Mouse (Mus musculus) hindbrain, embryonic 13.5 days (tissue): Measurements from ENCODE around the gene Fam120a. TPM values are rescaled to one million over a fixed set of nuclear protein-coding genes. Genes with fewer than 3 reads are reported as not detected.

Experiments used
- ATAC-seq: fragments of 200-750 bp; cut with Nextera tagmentation; 2 replicates; pipeline ENCODE4 v1.8.0; 2017; ENCODE audit warnings: moderate TSS enrichment; ENCODE audit not compliant: low FRiP score
- H3K27ac ChIP-seq: fragments of 300-500 bp; sonication (generic); 2 replicates; pipeline ENCODE4 v1.5.1; 2015; ENCODE audit warnings: inconsistent platforms, mild to moderate bottlenecking, moderate library complexity
- H3K27me3 ChIP-seq: fragments of 300-500 bp; sonication (generic); 2 replicates; pipeline ENCODE4 v1.6.1; 2015; ENCODE audit warnings: mild to moderate bottlenecking, inconsistent platforms
- H3K36me3 ChIP-seq: fragments of 300-500 bp; sonication (generic); 2 replicates; pipeline ENCODE4 v1.6.1; 2015; ENCODE audit warnings: mild to moderate bottlenecking, inconsistent platforms
- H3K4me1 ChIP-seq: fragments of 300-500 bp; sonication (generic); replicated peaks from 2 replicates; pipeline ENCODE4 v1.6.1; 2015; ENCODE audit warnings: inconsistent platforms
- H3K4me2 ChIP-seq: fragments of 300-500 bp; sonication (generic); 2 replicates; pipeline ENCODE4 v1.6.1; 2015; ENCODE audit warnings: inconsistent platforms, mild to moderate bottlenecking, moderate library complexity
- H3K4me3 ChIP-seq: fragments of 300-500 bp; sonication (generic); 2 replicates; pipeline ENCODE4 v1.5.1; 2015; ENCODE audit warnings: mild to moderate bottlenecking, inconsistent platforms
- H3K9ac ChIP-seq: fragments of 300-500 bp; sonication (generic); 2 replicates; pipeline ENCODE4 v1.6.1; 2015; ENCODE audit warnings: mild to moderate bottlenecking, inconsistent platforms
- H3K9me3 ChIP-seq: fragments of 300-500 bp; sonication (generic); 2 replicates; pipeline ENCODE4 v1.6.1; 2016; ENCODE audit warnings: inconsistent platforms
- WGBS: fragments of 180-500 bp; shearing (Covaris S2); methylation state at CpG from one replicate; pipeline ENCODE4 v1.1.7; 2015; 5-methylcytosine and 5-hydroxymethylcytosine counted together
- polyA plus RNA-seq: library from polyadenylated mRNA; unstranded; fragments of >200 nt; fragmentation: Nextera tagmentation; extraction: Ambion mirVana; gene quantifications from 2 replicates; pipeline ENCODE4 v1.2.1, GENCODE M21; 2015

The Fam120a gene
- polyA plus RNA-seq, 1 experiment from 2014 or later: 12.2 TPM

DNA sequence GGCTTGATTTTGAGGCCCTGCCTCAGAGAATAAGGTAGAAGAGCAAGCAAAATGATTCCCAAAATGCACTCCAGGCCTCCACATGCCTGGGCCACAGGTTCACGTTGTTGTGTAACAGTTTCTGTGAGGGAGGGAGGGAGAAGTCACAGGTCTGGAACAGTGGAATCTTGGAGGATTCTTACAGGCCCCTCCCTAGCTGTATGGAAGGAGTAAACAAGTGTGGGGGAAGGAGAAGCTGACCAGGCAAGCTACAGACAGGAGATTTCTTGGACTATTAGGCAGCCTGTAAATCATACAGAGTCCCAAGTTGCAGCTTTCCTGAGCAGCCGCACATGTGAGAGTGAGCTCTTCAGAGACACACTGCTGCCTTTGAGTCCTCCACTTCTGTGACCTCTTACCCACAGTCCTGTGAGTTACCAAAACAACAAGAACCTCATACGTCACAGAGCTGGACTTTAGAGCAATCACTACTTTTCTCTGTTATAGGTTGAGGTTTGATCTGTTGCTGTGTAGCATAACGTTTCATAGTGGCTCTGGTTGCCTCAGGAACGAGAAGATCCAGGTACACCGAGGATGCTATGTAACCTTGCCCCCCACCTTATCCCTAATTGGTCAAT, 14.8 kb upstream of the Fam120a start:
- WGBS: 83% methylated on average over 6 of the region's 6 CpGs
- no peak overlapping the region for H3K9ac ChIP-seq
- no peak overlapping the region for H3K4me3 ChIP-seq
- H3K9me3 ChIP-seq: no peaks in the 10 kb centered on the region
- no peaks in the 10 kb centered on the region for H3K27me3 ChIP-seq
- no peak overlapping the region for H3K4me2 ChIP-seq
- ATAC-seq: no peak
- no peak overlapping the region for H3K27ac ChIP-seq
- no peaks in the 10 kb centered on the region for H3K4me1 ChIP-seq
- H3K36me3 ChIP-seq: no peaks in the 10 kb centered on the region

DNA sequence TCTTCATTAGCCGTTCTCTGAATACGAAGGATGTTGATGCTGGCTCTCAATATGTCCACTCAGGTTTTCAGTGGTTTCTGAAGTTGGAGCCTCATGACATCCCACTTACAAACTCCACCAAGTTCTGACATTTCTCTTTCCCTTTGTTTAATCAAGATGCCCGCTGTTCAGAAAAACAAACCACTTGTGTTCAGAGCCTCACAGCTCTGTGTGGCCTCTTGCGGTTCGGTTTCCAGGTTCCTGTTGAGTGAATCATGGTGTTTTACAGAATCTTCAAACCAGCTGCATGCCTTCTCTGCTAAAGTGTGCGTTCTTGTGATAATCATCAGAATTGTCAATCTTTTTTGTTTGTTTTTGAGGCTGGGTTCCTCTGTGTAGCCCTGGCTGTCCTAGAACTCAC, 11.3 kb upstream of the Fam120a start:
- H3K4me2 ChIP-seq: no peak overlapping the region
- H3K27ac ChIP-seq: no peak overlapping the region
- ATAC-seq: no peak
- no peaks in the 10 kb centered on the region for H3K9me3 ChIP-seq
- no peak overlapping the region for H3K4me3 ChIP-seq
- no peaks in the 10 kb centered on the region for H3K36me3 ChIP-seq
- H3K9ac ChIP-seq: no peak overlapping the region
- 74% methylated on average over 6 of the region's 6 CpGs for WGBS
- H3K4me1 ChIP-seq: no peaks in the 10 kb centered on the region
- H3K27me3 ChIP-seq: no peaks in the 10 kb centered on the region

DNA sequence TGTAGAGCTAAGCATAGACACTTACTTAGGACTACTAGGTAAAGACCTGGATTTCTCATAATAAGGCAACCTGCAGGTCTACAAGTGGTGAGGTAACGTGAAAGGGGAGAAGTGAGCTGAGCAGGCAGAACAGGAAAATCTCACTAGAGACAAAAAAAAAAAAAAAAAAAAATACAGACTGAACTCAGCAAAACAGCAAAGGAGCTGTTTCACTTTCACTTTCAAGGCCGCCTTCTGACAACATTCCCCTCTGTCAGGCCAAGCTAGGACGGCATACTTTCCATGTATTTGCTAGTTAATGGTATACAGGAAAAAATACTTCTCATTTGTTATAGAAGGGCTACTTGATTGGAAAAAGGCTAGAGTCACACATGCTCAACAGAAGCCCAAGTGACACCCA, 10.0 kb upstream of the Fam120a start:
- WGBS: 81% methylated on average over 3 of the region's 3 CpGs
- no peak for ATAC-seq
- no peak overlapping the region for H3K4me2 ChIP-seq

DNA sequence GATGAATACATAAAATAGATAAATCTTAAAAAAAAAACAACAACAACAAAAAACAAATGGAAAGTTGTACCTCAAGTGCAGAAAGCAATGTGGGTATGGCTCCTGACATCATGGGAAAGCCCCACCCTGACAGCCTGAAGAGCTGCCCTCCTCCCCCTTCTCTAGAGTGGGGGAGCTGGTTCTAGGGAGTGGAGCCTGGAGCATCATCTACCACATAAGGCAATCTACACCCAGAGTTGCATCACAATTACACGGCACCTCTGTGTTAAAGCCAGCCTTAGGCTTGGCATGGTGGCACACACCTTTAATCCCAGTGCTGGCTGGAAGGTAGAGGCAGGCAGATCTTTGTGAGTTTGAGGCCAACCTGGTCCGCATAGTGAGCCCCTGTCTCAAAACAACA, 6.9 kb upstream of the Fam120a start:
- Histone ChIP-seq H3K27me3 (no peaks in the 10 kb centered on the region), H3K9me3 (no peaks in the 10 kb centered on the region), H3K4me1 (0 out of 2 replicates have a peak, but pooled peaks cover 4% of the 10 kb centered on the region), H3K27ac (no peak overlapping the region), H3K4me3 (no peak overlapping the region), H3K9ac (no peak overlapping the region), H3K36me3 (no peaks in the 10 kb centered on the region), H3K4me2 (no peak overlapping the region)
- ATAC-seq: no peak
- WGBS: 91% methylated on average over 2 of the region's 2 CpGs

More for the DNA sequence above, 10.0 kb upstream of the Fam120a start:
- no peak overlapping the region for H3K27ac ChIP-seq
- H3K4me3 ChIP-seq: no peak overlapping the region
- H3K9me3 ChIP-seq: no peaks in the 10 kb centered on the region
- H3K9ac ChIP-seq: no peak overlapping the region
- H3K4me1 ChIP-seq: no peaks in the 10 kb centered on the region
- no peaks in the 10 kb centered on the region for H3K36me3 ChIP-seq
- no peaks in the 10 kb centered on the region for H3K27me3 ChIP-seq

DNA sequence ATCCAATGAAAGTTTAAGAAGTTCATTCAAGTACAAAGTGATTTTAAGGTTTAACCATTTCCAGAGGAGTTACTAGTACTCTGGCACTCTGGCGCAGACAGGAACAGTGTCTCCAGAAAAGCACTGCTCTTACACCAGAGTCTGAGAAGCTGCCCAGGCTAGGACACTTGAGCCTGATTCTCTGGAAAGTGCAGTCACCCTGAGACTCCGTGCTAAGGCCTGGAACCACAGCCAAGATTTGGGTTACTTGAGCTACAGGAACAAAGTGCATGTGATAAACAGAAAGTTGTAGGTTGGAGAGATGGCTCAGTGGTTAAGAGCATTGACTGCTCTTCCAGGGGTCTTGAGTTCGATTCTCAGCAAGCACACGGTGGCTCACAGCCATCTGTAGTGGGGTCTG, 6.4 kb upstream of the Fam120a start:
- H3K4me3 ChIP-seq: no peak overlapping the region
- no peaks in the 10 kb centered on the region for H3K9me3 ChIP-seq
- WGBS: 84% methylated on average over 4 of the region's 4 CpGs
- no peaks in the 10 kb centered on the region for H3K27me3 ChIP-seq
- no peak overlapping the region for H3K9ac ChIP-seq
- ATAC-seq: no peak
- no peaks in the 10 kb centered on the region for H3K36me3 ChIP-seq
- H3K4me2 ChIP-seq: no peak overlapping the region
- peaks cover 8% of the 10 kb centered on the region; the same call in 1 of the 2 replicates for H3K4me1 ChIP-seq
- no peak overlapping the region for H3K27ac ChIP-seq

DNA sequence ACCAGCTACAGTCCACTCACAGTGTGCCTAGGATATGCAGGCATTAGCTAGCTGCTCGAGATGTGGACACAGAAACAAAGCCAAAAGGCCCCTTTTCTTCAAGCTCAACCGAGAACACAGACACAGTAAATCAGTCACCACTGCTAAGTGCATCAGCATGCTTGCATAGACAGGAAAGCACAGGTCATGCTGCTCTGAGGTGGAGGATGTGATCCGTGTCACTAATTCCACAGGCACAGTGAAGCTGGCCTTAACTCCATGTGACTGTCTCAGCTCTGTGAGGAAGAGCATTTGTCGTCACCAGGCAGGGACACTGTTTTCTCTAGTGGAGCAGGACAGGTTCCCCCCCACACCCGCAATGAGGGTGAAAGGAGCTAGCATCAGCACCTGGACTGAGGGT, 5.4 kb upstream of the Fam120a start:
- Histone ChIP-seq H3K27ac (no peak overlapping the region), H3K4me1 (peaks cover 13% of the 10 kb centered on the region), H3K9ac (no peak overlapping the region), H3K27me3 (no peaks in the 10 kb centered on the region), H3K36me3 (no peaks in the 10 kb centered on the region), H3K4me3 (no peak overlapping the region), H3K9me3 (no peaks in the 10 kb centered on the region), H3K4me2 (no peak overlapping the region)
- ATAC-seq: no peak
- 71% methylated on average over 5 of the region's 5 CpGs for WGBS

DNA sequence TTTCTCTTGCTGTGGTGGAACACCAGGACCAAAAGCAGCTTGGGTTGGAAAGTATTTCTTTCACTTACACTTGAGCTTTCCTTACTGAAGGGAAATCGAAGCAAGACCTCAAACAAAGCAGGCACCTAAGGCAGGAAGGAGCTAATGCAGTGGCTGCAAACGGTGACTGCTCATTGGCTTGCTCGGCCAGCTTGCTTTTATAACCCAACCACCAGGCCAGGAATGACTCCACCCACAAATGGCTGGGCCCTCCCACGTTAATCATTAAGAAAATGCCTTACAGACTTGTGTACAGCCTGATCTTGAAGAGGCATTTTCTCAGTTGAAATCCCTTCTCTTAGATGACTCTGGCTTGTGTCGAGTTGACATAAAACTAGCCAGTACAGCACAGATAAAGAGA, 3.2 kb upstream of the Fam120a start:
- Histone ChIP-seq H3K9me3 (no peaks in the 10 kb centered on the region), H3K4me3 (no peak overlapping the region), H3K27me3 (no peaks in the 10 kb centered on the region), H3K4me2 (no peak overlapping the region), H3K4me1 (peaks cover 25% of the 10 kb centered on the region), H3K36me3 (no peaks in the 10 kb centered on the region), H3K27ac (no peak overlapping the region), H3K9ac (no peak overlapping the region)
- no peak for ATAC-seq
- 61% methylated on average over 5 of the region's 5 CpGs for WGBS

- H3K4me3 ChIP-seq: no peak overlapping the region
- peaks cover 30% of the 10 kb centered on the region for H3K4me1 ChIP-seq
- H3K27me3 ChIP-seq: no peaks in the 10 kb centered on the region
- WGBS: 78% methylated on average over 13 of the region's 13 CpGs
- H3K27ac ChIP-seq: no peak overlapping the region
- 0 out of 2 replicates have a peak overlapping the region, but pooled peaks have one; percentile 15 for H3K9ac ChIP-seq
- ATAC-seq: no peak
- no peak overlapping the region for H3K4me2 ChIP-seq
- H3K9me3 ChIP-seq: no peaks in the 10 kb centered on the region
- no peaks in the 10 kb centered on the region for H3K36me3 ChIP-seq
Measured at GRCm38 (mm10) chr13:48970566-48970965, 2.7 kb upstream of the Fam120a start.

DNA sequence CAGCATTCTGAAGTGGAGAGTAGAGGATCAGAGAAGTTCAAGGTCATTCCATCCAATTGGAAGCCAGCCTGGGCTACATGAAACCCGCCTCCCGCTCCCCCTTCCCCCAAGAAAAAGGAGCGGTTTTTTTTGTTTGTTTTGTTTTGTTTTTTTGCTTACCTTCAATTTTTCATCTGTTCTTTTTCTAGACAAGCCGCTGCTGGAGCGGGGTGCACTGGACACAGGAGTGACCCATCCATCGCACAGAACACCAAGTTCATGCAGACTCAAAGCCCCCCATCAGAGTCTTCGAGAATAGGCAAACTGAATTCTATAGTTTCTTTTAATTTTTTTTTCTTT, 902 bp upstream of the Fam120a start:
- WGBS: 13% methylated on average over 7 of the region's 7 CpGs
- peak overlapping the region; percentile 90 for H3K4me3 ChIP-seq

DNA sequence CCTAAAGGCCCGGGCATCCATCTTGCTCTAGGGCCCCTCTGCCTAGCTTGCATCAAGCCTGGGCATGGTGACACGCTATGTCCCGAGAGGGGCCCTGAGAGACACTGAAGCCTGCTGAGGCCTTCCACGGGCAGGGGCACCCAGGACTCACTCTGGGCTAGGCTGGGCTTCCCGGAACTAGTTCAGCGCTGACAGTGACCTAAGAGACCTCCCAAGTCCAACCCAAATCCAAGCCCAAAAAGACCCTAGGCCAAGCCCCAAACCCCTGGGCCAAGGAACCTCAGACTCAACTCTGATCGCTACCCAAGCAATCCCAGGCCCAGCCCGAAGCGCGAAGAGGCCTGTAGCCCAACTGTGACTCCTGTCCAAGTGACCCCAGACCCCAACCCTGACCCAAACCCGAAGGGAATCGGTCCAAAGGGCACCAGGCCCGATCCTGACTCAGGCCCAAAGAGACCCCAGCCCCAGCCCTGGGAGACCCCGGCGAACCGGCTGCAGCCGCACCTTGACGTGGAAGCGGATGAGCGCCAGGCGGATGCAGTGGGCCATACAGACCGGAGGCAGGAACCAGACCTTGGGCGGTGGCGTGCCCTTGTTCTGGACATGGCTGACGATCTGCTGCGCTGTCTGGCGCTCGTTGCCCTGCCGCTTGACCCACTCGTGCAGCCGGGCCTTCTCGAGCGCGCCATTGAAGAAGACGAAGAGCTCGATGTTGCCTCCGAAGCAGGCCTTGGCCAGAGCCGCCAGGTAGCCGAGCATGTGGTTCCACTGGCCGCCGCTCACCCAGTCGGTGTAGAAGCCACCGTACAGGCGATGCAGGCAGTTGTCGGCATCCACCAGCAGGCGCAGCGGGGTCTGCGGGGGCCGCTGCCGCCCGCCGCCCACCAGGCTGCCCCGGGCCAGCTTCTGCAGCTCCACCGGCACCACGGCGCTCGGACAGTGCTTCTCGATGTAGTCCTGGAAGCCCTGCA, 681 bp downstream of the Fam120a start:
- ATAC-seq: peak; percentile 31
- Histone ChIP-seq H3K27me3 (no peaks in the 10 kb centered on the region), H3K4me3 (peak overlapping the region; percentile 90), H3K36me3 (no peaks in the 10 kb centered on the region), H3K4me2 (peak overlapping the region; percentile 100), H3K4me1 (peaks cover 53% of the 10 kb centered on the region), H3K9me3 (no peaks in the 10 kb centered on the region), H3K9ac (peak overlapping the region; percentile 97), H3K27ac (peak overlapping the region; percentile 98)
- WGBS: under 1% methylated on average over 58 of the region's 58 CpGs

More for the DNA sequence above, 902 bp upstream of the Fam120a start:
- peak overlapping the region; percentile 98 for H3K27ac ChIP-seq
- peak overlapping the region; percentile 97 for H3K9ac ChIP-seq
- H3K4me1 ChIP-seq: peaks cover 47% of the 10 kb centered on the region
- peak overlapping the region; percentile 100 for H3K4me2 ChIP-seq
- no peaks in the 10 kb centered on the region for H3K9me3 ChIP-seq
- no peaks in the 10 kb centered on the region for H3K27me3 ChIP-seq
- ATAC-seq: no peak
- no peaks in the 10 kb centered on the region for H3K36me3 ChIP-seq

DNA sequence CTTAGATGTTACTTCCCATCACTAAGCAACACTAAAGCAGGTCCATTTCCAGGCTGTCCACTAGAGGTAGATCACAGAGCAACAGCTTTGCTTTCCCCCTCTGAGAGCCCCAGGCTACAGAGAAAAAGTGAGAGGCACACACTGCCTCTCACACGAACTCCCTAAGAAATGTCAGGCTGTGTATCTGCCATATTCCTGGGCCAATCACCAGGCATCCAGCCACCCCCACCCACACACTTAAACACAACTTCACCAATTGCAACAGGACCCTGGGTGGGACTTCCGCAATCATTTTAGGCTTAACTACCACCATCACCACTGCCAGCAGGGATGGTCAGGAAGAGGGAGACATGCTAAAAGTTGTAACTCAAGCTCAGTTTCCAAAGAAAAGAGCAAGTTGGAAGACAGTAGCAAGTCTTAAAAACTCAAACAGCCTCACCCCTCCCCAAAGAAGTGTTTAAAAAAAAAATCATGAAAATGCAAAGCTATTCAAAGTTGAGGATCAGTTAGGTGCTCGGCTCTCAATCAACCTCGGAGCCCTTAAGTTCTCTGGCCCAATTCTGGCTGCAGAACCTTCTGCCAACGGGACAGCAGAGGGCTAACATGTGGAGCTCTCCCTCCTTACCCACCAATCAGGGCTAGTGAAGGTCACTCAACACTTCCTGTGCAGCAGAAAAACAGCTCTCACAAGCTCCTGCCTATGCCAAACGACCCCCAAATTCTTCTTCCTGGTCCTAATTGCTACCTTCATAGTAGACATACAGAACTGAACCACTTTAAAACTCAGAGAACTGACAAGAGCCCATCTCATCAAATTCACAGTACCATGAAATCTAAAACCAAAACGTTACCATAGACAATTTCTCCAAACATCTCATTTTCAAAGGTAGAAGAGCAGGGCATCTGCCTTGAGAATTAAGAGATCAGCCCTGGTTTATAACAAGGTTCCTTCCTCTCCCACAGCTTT, 2.0 kb downstream of the Fam120a start:
- Histone ChIP-seq H3K27ac (peak overlapping the region; percentile 98), H3K4me2 (peak overlapping the region; percentile 100), H3K4me3 (peak overlapping the region; percentile 90), H3K27me3 (no peaks in the 10 kb centered on the region), H3K36me3 (no peaks in the 10 kb centered on the region), H3K9ac (peak overlapping the region; percentile 97), H3K9me3 (no peaks in the 10 kb centered on the region), H3K4me1 (peaks cover 57% of the 10 kb centered on the region)
- 28% methylated on average over 7 of the region's 7 CpGs for WGBS
- ATAC-seq: no peak

DNA sequence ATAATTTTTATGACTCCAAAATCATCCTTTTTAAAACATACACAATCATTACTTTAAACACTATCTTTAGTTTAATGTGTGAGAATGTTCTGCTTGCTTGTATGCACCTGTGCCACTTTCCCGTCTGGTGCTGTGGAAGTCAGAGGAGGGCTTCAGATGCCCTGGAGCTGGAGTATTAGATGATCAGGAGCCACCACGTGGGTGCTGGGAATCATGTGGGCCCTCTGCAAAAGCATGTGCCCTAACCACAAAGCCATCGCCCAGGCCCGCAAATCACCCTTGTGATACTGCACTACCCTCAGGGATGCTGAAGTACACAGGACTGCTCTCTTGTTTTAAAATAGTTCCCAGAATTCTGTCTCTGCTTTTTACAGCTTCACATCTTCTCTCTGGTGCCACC, 3.0 kb downstream of the Fam120a start:
- H3K27ac ChIP-seq: no peak overlapping the region
- H3K9me3 ChIP-seq: no peaks in the 10 kb centered on the region
- no peaks in the 10 kb centered on the region for H3K36me3 ChIP-seq
- no peak for ATAC-seq
- 80% methylated on average over 4 of the region's 4 CpGs for WGBS
- H3K4me3 ChIP-seq: peak overlapping the region; percentile 90; the same call in 1 of the 2 replicates
- H3K4me2 ChIP-seq: peak overlapping the region; percentile 100
- H3K27me3 ChIP-seq: no peaks in the 10 kb centered on the region
- peaks cover 58% of the 10 kb centered on the region for H3K4me1 ChIP-seq
- peak overlapping the region; percentile 97 for H3K9ac ChIP-seq
